Mouse (Mus musculus) ES-E14 (cell line): ENCODE data around the gene Prm2. TPM values are rescaled to one million over a fixed set of nuclear protein-coding genes. Genes with fewer than 3 reads are reported as not detected.

Experiments
- DNase-seq: peaks from one replicate; pipeline ENCODE4 v3.0.0-alpha.2; 2013; ENCODE audit warnings: low read depth, low spot score
- H3K27ac ChIP-seq: 2 replicates; pipeline ENCODE4 v1.5.1; 2012; ENCODE audit warnings: low read depth, mild to moderate bottlenecking, low read length, moderate library complexity, mixed read lengths; ENCODE audit not compliant: poor library complexity, insufficient read depth, severe bottlenecking
- H3K36me3 ChIP-seq: 2 replicates; pipeline ENCODE4 v1.6.1; 2012; ENCODE audit warnings: mild to moderate bottlenecking, low read length, moderate library complexity, mixed read lengths; ENCODE audit not compliant: control insufficient read depth, poor library complexity, insufficient read depth, severe bottlenecking
- H3K4me1 ChIP-seq, 2 experiments: fragments of 150-350 bp in 1 of 2; sonication (generic) in 1 of 2; 2 replicates each; pipeline ENCODE4 v1.6.1; 2012; ENCODE audit warnings: low read length in 2 of 2, mild to moderate bottlenecking in 1 of 2, mixed read lengths in 1 of 2; ENCODE audit not compliant: control insufficient read depth in 2 of 2, insufficient read depth in 2 of 2, poor library complexity in 1 of 2
- H3K4me3 ChIP-seq, 2 experiments: fragments of 150-350 bp in 1 of 2; sonication (generic) in 1 of 2; 2 replicates each; pipeline ENCODE4 v1.5.1; 2012; ENCODE audit warnings: low read length in 2 of 2, low read depth in 1 of 2, mild to moderate bottlenecking in 1 of 2, mixed read lengths in 1 of 2; ENCODE audit not compliant: insufficient read depth in 1 of 2, poor library complexity in 1 of 2, severe bottlenecking in 1 of 2
- H3K9ac ChIP-seq: 2 replicates; pipeline ENCODE4 v1.6.1; 2012; ENCODE audit warnings: low read depth, mild to moderate bottlenecking, low read length, mixed read lengths; ENCODE audit not compliant: poor library complexity, insufficient read depth, severe bottlenecking
- H3K9me3 ChIP-seq: fragments of 150-350 bp; sonication (generic); 2 replicates; pipeline ENCODE4 v1.6.1; 2012; ENCODE audit warnings: low read depth, mild to moderate bottlenecking, low read length; ENCODE audit not compliant: control insufficient read depth, insufficient read depth
- CHD2 ChIP-seq: IDR thresholded peaks from 2 replicates; pipeline ENCODE4 v1.6.1; 2014; ENCODE audit warnings: mild to moderate bottlenecking, low read depth, low read length, inconsistent platforms
- HCFC1 ChIP-seq: IDR thresholded peaks from 2 replicates; pipeline ENCODE4 v1.6.1; 2012; ENCODE audit warnings: low read length, inconsistent platforms, borderline replicate concordance; ENCODE audit not compliant: insufficient read depth
- MAFK ChIP-seq: IDR thresholded peaks from 2 replicates; pipeline ENCODE4 v1.6.1; 2014; ENCODE audit warnings: mild to moderate bottlenecking, low read depth, low read length, inconsistent platforms; ENCODE audit not compliant: insufficient read depth
- ZC3H11A ChIP-seq: IDR thresholded peaks from 2 replicates; pipeline ENCODE4 v1.6.1; 2012; ENCODE audit warnings: low read depth, mild to moderate bottlenecking, inconsistent platforms, low read length, borderline replicate concordance
- ZNF384 ChIP-seq: IDR thresholded peaks from 2 replicates; pipeline ENCODE4 v1.6.1; 2012; ENCODE audit warnings: low read depth, low read length, inconsistent platforms
- in situ Hi-C, 2 experiments: fragments of 600-800 bp; cut with MboI; formaldehyde crosslinking; loops; one replicate each; pipeline ENCODE4 v1.15.1; 2025; ENCODE audit warnings: low sequenced_read_pairs in 2 of 2, inconsistent platforms in 1 of 2; ENCODE audit not compliant: unreplicated experiment in 2 of 2
- total RNA-seq: library from RNA; depleted of rRNA; stranded (reverse); fragments of 300-350 nt; gene quantifications from 2 replicates; pipeline ENCODE4 v1.2.3, GENCODE M21; 2012

Prm2 gene
- total RNA-seq, 1 experiment = not detected

GRCm38 (mm10) chr16:10840018-10840417 is 44.1 kb upstream of the Prm2 start:
- Histone ChIP-seq H3K9me3 (no peaks in the 10 kb centered on the region), H3K4me3 (no peak overlapping the region), H3K27ac (no peak overlapping the region), H3K4me1 (peaks cover 4 to 11% of the 10 kb centered on the region in 2 experiments), H3K36me3 (no peaks in the 10 kb centered on the region), H3K9ac (no peak overlapping the region)
- in situ Hi-C loops = loop anchor here in 1 of 2 experiments (10.0 kb wide), 1 partner anchor 265 kb away; no protein-coding TSS in a partner anchor
- no peak for DNase-seq
- no peak for TF ChIP-seq MAFK
- no peak for TF ChIP-seq ZNF384
- TF ChIP-seq ZC3H11A = no peak
- no peak for TF ChIP-seq HCFC1
- no peak for TF ChIP-seq CHD2

GRCm38 (mm10) chr16:10838487-10839245 is 42.7 kb upstream of the Prm2 start:
- Histone ChIP-seq H3K9ac (no peak overlapping the region), H3K27ac (no peak overlapping the region), H3K36me3 (no peaks in the 10 kb centered on the region), H3K4me1 (peaks cover 3 to 9% of the 10 kb centered on the region in 2 experiments), H3K4me3 (no peak overlapping the region), H3K9me3 (no peaks in the 10 kb centered on the region)
- no peak for DNase-seq
- TF ChIP-seq ZNF384 = no peak
- TF ChIP-seq HCFC1 = no peak
- TF ChIP-seq ZC3H11A = no peak
- no peak for TF ChIP-seq MAFK
- TF ChIP-seq CHD2 = no peak
- in situ Hi-C loops = no loop called here

GRCm38 (mm10) chr16:10837903-10838302 is 42.0 kb upstream of the Prm2 start:
- no peaks in the 10 kb centered on the region for H3K36me3 ChIP-seq
- in situ Hi-C loops = no loop called here

GRCm38 (mm10) chr16:10837250-10837649 is 41.3 kb upstream of the Prm2 start:
- Histone ChIP-seq H3K27ac (no peak overlapping the region), H3K9ac (no peak overlapping the region), H3K4me3 (no peak overlapping the region), H3K4me1 (peaks cover 2 to 6% of the 10 kb centered on the region in 2 experiments; a peak in 2 of 4 replicates), H3K9me3 (no peaks in the 10 kb centered on the region), H3K36me3 (no peaks in the 10 kb centered on the region)
- in situ Hi-C loops = no loop called here
- DNase-seq = no peak
- no peak for TF ChIP-seq CHD2
- TF ChIP-seq MAFK = no peak
- TF ChIP-seq ZC3H11A = no peak
- TF ChIP-seq ZNF384 = no peak
- no peak for TF ChIP-seq HCFC1

More at GRCm38 (mm10) chr16:10837903-10838302, 42.0 kb upstream of the Prm2 start:
- Histone ChIP-seq H3K27ac (no peak overlapping the region), H3K4me3 (no peak overlapping the region), H3K9me3 (no peaks in the 10 kb centered on the region), H3K9ac (no peak overlapping the region), H3K4me1 (peaks cover 2 to 6% of the 10 kb centered on the region in 2 experiments; a peak in 2 of 4 replicates)
- DNase-seq = no peak
- TF ChIP-seq HCFC1 = no peak
- TF ChIP-seq CHD2 = no peak
- TF ChIP-seq MAFK = no peak
- no peak for TF ChIP-seq ZC3H11A
- no peak for TF ChIP-seq ZNF384
